Mouse (Mus musculus) fibroblast of lung, adult 2 months (primary cell): ENCODE results near the gene Flcn.

Source experiments
- DNase-seq: peaks from one replicate; pipeline ENCODE4 v3.0.0-alpha.2; 2011; ENCODE audit warnings: low read depth

Gene Flcn

DNA sequence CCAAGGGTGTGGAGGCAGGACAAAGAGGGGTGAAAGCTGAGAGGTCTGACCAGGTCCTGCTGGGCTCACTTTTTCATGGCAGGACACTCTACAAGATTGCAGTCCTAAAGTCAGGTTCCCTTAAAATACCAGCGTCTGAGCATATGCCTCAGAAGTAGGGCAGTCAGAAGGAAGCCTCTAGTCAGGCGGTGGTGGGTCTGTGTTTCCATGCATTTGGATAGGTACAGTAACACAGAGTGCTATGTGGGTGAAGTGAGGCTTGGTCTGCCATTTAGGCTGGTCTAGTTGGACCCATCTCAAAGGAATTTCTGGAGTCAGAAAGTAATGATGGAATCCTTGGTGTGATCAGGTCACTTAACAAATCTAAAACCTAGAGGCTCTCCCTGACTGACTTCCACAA is 40.5 kb downstream of the Flcn start:
- DNase-seq: no peak

GRCm38 (mm10) chr11:59760796-59761195 is 49.0 kb downstream of the Flcn start:
- no peak for DNase-seq

DNA sequence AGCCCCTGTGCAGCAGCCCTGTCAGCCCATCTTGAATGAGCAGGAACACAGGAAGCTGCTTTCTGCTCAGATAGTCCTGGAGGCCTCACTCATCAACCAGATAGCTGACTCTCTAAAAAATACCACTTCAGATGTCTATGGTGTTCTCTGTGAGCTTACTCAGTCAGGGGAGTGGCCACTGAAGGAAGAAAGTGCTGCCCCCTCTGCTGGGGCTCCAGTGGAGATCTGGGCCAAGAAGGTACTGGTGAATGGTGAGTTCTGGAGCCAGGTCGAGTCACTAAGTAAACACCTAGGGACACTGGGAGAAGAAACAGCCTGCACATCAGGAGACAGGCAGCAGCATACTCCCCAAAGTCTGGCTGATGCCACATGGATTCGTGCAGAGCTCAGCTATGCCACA is 50.2 kb downstream of the Flcn start:
- no peak for DNase-seq

DNA sequence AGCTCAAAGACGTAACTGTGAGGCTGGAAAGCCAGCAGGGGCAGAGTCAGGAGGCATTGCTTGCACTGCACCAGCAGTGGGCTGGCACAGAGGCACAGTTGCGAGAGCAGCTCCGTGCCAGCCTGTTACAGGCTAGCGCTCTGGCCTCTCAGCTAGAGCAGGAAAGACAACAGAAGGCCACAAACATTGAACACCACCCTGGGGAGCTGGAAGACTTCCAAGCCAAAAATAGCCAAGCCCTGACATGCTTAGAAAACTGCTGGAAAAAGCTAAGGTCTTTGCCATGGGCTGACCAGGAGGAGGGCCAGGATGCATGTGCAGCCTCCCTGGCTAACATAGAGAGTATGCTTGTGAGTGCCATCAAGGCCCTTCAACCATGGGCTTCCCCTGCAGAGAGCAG is 50.6 kb downstream of the Flcn start:
- peak; percentile 84 for DNase-seq

DNA sequence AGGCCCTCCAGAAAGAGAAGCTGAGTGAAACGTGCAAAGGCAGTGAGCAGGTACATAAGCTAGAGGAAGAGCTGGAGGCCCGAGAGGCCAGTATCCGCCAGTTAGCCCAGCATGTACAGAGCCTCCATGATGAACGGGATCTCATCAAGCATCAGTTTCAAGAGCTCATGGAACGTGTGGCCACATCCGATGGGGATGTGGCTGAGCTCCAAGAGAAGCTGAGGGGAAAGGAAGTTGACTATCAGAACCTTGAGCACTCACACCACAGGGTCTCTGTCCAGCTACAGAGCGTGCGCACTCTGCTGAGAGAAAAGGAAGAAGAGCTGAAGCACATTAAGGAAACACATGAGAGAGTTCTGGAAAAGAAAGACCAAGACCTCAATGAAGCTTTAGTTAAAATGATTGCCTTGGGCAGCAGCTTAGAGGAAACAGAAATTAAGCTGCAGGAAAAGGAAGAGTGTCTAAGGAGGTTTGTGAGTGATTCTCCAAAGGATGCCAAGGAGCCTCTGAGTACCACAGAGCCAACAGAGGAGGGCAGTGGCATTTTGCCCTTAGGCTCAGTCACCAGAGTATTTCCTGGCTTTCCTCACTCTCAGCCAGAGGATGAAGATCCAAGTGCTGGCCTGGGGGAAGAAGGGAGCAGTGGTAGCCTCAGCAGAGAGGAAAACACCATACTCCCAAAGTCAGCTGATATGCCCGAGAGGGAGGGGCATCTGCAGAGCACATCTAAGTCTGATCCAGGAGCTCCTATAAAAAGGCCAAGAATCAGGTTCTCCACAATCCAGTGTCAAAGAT is 51.4 kb downstream of the Flcn start:
- DNase-seq: peak; percentile 40

DNA sequence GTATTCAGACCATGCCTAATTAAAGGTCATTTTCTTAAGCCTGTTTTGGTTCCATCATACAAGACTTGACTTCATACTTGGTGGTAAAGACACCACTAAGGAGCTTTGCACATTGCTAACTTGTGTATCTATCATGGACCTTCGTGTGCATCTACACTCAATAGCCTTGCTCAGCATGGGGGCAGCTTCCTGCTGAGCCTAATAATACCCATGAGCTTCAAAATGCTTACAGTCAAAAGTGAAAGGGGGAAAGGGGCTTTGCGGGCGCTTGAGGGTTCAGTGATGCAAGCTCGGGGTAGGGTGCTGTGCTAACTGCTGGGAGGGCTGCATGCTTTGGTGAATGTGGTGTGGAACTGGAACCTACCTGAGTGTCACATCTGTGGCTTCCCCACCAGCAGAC is 53.5 kb downstream of the Flcn start:
- DNase-seq: no peak

DNA sequence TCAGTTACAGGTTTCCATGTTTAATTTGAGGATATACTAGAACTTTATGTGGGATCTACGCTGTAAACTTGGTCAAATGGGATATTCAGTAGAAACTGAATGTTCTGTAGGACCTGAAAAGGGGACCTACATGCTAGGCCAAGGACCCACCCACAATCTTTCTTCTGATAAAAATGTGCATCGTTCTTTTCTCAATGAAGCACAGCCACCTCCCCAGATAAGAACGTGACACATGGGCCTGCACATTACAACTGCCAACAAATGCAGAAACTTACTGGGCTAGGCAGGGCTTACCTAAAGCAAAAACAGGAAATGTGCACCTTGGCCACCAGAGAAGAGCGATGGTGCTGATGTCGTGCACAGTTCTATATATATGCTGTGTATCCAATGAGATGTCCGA is 55.3 kb downstream of the Flcn start:
- no peak for DNase-seq

- no peak for DNase-seq
Measured at GRCm38 (mm10) chr11:59749050-59749449, 60.8 kb downstream of the Flcn start.

GRCm38 (mm10) chr11:59746614-59747013 is 63.2 kb downstream of the Flcn start:
- DNase-seq: no peak

- DNase-seq: no peak
Measured at GRCm38 (mm10) chr11:59745851-59746250, 64.0 kb downstream of the Flcn start.

DNA sequence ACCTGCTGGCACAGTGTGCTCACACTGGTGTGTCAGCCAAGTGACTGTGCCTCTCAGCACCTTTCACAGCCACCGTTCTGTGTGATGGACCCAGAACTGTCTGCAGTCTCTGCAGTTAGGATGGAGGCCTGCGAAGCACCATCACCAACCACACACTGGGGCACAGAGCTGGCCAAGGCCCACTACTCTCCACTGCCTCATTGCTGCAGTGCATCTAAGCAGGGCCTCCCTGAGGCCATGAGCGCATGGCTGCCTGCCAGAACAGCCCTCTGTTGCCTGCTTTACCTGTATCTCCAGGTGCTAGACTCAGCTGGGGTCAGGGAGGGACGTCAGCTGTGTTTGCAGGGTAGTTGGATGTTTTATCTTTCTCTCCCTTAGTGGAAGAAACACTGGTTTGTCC is 65.4 kb downstream of the Flcn start:
- DNase-seq: no peak

DNA sequence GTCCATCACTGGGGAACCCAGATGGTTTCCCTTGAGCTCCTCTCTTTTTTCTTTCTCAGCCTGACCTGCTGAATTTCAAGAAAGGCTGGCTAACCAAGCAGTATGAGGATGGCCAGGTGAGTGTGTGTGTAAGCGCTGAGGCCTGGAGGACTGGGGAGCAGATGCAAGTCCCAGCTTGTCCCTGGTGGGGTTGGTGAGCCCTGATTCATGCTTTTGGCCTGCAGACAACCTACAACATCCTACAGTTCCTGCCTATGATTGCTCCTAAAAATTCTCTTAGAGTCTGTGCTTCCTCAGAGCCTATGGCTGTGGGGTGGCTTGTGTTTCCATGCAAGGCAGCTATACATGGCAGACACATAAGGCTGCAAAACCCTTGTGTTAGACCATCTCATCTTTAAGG is 66.1 kb downstream of the Flcn start:
- DNase-seq: no peak

DNA sequence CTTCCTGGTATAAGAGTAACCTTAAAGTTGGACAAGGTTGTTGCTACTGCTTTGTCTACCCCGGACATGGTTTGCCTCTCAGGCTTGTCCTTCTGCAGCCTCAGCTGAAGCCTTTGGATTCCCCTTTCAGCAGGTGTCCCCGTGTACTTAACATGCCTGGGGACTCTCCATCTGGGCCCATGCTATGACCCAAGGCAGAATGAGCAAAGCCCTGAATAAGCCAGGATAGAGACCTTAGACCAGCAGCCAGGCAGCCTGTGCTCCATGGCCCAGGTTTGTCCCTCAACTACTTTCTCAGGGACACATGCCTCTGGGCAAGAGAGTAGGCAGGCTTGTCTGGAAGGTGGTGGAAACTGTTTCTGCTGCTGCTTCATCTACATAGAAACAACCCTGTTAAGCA is 66.5 kb downstream of the Flcn start:
- DNase-seq: no peak

- DNase-seq: no peak
Measured at GRCm38 (mm10) chr11:59741915-59742314, 67.9 kb downstream of the Flcn start.
